Mouse (Mus musculus): ENCODE results near the gene Ptch1.

- TF ChIP-seq CTCF (IDR thresholded peaks at IDR 0.05; ENCODE audit: borderline replicate concordance, insufficient read depth, low read depth, low read length): no peak
- TF ChIP-seq POLR2A (IDR thresholded peaks at IDR 0.05; ENCODE audit: borderline replicate concordance, insufficient read depth, low read length): peak; percentile 47; the same call in 1 of the 2 replicates
Observed at GRCm38 (mm10) chr13:63566018-63567015, 7.1 kb downstream of the Ptch1 start.
